Mouse (Mus musculus) monocyte, adult 59 days (primary cell): ENCODE results near the gene Vmn1r100. TPM values are rescaled to one million over a fixed set of nuclear protein-coding genes. Genes with fewer than 3 reads are reported as not detected.

Experiments
- total RNA-seq, 2 experiments: library from RNA; stranded (reverse); gene quantifications; one replicate each; pipeline ENCODE4 v1.2.4; 2023

Gene Vmn1r100
- total RNA-seq = not detected

DNA sequence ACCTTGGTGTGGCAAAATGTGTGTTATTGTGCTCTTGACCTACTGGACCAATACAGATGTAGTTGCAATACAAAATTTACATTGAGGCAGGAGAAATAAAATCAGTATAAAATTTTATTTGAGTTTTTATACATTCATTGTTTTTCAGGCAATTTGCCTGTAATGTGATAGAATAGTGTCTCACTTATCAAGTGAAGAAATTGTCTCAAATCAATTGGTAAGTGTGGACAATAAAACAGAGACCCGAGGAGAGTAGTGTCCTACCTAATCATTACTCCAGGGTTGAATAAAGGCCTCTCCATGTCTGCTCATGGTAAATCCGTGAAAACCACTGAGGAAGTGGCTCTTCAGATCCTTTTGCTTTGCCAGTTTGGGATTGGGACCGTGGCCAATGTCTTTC is at the start of gene Vmn1r100:
Gene Vmn1r100 (plus strand): TSS at position 301 of the 400 bp plus-strand sequence.

DNA sequence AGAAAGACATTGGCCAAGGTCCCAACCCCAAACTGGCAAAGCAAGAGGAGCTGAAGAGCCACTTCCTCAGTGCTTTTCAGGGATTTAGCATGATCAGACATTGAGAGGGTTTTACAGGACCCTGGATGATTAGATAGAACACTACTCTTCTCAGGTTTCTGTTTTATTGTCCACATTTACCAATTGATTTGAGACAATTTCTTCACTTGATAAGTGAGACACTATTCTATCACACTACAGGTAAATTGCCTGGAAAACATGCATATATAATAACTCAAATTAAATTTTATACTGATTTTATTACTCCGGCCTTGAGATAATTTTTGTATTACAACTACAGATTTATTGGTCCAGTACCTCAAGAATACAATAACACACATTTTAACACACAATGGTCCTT is 42.4 kb upstream of the Vmn1r100 start, which contains the start of gene Gm5728:
Gene Gm5728 (minus strand): TSS at position 101 of the 400 bp plus-strand sequence.

DNA sequence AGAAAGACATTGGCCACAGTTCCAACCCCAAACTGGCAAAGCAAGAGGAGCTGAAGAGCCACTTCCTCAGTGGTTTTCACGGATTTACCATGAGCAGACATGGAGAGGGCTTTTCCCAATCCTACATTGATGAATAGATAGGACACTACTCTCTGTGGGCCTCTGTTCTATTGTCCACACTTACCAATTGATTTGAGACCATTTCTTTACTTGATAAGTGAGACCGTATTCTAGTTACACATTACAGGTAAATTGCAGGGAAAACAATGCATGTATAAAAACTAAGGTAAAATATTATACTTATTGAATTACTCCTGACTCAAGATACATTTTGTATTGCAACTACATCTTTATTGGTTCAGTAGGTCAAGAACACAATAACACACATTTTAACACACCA is 24.8 kb downstream of the Vmn1r100 start, which contains the start of gene Vmn1r101:
Gene Vmn1r101 (minus strand): TSS at position 101 of the 400 bp plus-strand sequence.

Other genes with a start within 250 kb of the Vmn1r100 start
- gene Vmn1r94, start 249.6 kb upstream of the Vmn1r100 start, total RNA-seq = not detected
- not detected for gene Vmn1r95, start 224.2 kb upstream of the Vmn1r100 start, total RNA-seq
- gene Gm6164, start 212.3 kb upstream of the Vmn1r100 start, total RNA-seq = not detected
- gene Gm4498, start 184.1 kb upstream of the Vmn1r100 start, total RNA-seq = not detected
- not detected for gene Gm5890, start 155.1 kb upstream of the Vmn1r100 start, total RNA-seq
- gene Gm4133, start 83.9 kb upstream of the Vmn1r100 start, total RNA-seq = not detected
- not detected for gene Gm5728, start 42.5 kb upstream of the Vmn1r100 start, total RNA-seq
- gene Vmn1r101, start 24.7 kb downstream of the Vmn1r100 start, total RNA-seq = not detected
- not detected for gene Gm10670, start 57.0 kb downstream of the Vmn1r100 start, total RNA-seq
- gene Vmn1r103, start 92.6 kb downstream of the Vmn1r100 start, total RNA-seq = not detected
- not detected for gene Vmn1r104, start 115.9 kb downstream of the Vmn1r100 start, total RNA-seq
- gene Gm5726, start 127.8 kb downstream of the Vmn1r100 start, total RNA-seq = not detected
- gene Gm4141, start 158.3 kb downstream of the Vmn1r100 start, total RNA-seq = not detected
- not detected for gene Gm4513, start 181.1 kb downstream of the Vmn1r100 start, total RNA-seq